Mouse (Mus musculus): ENCODE data around the gene Dnajc5g. TPM values are rescaled to one million over a fixed set of nuclear protein-coding genes. Genes with fewer than 3 reads are reported as not detected.

Dnajc5g gene
- polyA plus RNA-seq, 1 experiment from 2014 or later = not detected

GRCm38 (mm10) chr5:31082355-31082754 is 23.7 kb upstream of the Dnajc5g start:
- Histone ChIP-seq H3K4me1 (ENCODE audit: control insufficient read depth, insufficient read depth, low read length) (no peaks in the 10 kb centered on the region), H3K4me2 (replicated peaks; ENCODE audit: low read depth, low read length) (no peak overlapping the region), H3K27ac (ENCODE audit: low read length) (no peak overlapping the region), H3K9ac (replicated peaks; ENCODE audit: low read depth, low read length) (no peak overlapping the region), H3K36me3 (ENCODE audit: control insufficient read depth, insufficient read depth, low read length) (peaks cover 15% of the 10 kb centered on the region), H3K27me3 (ENCODE audit: control insufficient read depth, insufficient read depth, low read length) (no peaks in the 10 kb centered on the region), H3K9me3 (ENCODE audit: control insufficient read depth, low read depth, low read length) (no peaks in the 10 kb centered on the region), H3K4me3 (ENCODE audit: low read depth, low read length) (no peak overlapping the region)
- ATAC-seq (ENCODE audit: insufficient number of reproducible peaks, insufficient read depth, low FRiP score, low read depth) = no peak
- WGBS = 33% methylated on average over 5 of the region's 5 CpGs

- H3K4me2 ChIP-seq (replicated peaks; ENCODE audit: low read depth, low read length) = no peak overlapping the region
- 0 out of 2 replicates have a peak, but pooled peaks cover under 1% of the 10 kb centered on the region for H3K27me3 ChIP-seq (ENCODE audit: control insufficient read depth, insufficient read depth, low read length)
- H3K9ac ChIP-seq (replicated peaks; ENCODE audit: low read depth, low read length) = no peak overlapping the region
- H3K9me3 ChIP-seq (ENCODE audit: control insufficient read depth, low read depth, low read length) = no peaks in the 10 kb centered on the region
- no peaks in the 10 kb centered on the region for H3K4me1 ChIP-seq (ENCODE audit: control insufficient read depth, insufficient read depth, low read length)
- H3K4me3 ChIP-seq (ENCODE audit: low read depth, low read length) = no peak overlapping the region
- no peak for ATAC-seq (ENCODE audit: insufficient number of reproducible peaks, insufficient read depth, low FRiP score, low read depth)
- peaks cover 8% of the 10 kb centered on the region for H3K36me3 ChIP-seq (ENCODE audit: control insufficient read depth, insufficient read depth, low read length)
- WGBS = 18% methylated on average over 12 of the region's 12 CpGs
- H3K27ac ChIP-seq (ENCODE audit: low read length) = no peak overlapping the region
Observed at GRCm38 (mm10) chr5:31082935-31083625, 23.0 kb upstream of the Dnajc5g start.

GRCm38 (mm10) chr5:31083949-31084348 is 22.1 kb upstream of the Dnajc5g start:
- Histone ChIP-seq H3K36me3 (ENCODE audit: control insufficient read depth, insufficient read depth, low read length) (no peaks in the 10 kb centered on the region; the same call in 1 of the 2 replicates), H3K9me3 (ENCODE audit: control insufficient read depth, low read depth, low read length) (no peaks in the 10 kb centered on the region), H3K27me3 (ENCODE audit: control insufficient read depth, insufficient read depth, low read length) (0 out of 2 replicates have a peak, but pooled peaks cover 2% of the 10 kb centered on the region), H3K4me3 (ENCODE audit: low read depth, low read length) (no peak overlapping the region), H3K27ac (ENCODE audit: low read length) (no peak overlapping the region), H3K4me2 (replicated peaks; ENCODE audit: low read depth, low read length) (no peak overlapping the region), H3K9ac (replicated peaks; ENCODE audit: low read depth, low read length) (no peak overlapping the region), H3K4me1 (ENCODE audit: control insufficient read depth, insufficient read depth, low read length) (no peaks in the 10 kb centered on the region)
- no peak for ATAC-seq (ENCODE audit: insufficient number of reproducible peaks, insufficient read depth, low FRiP score, low read depth)
- WGBS = 17% methylated on average over 8 of the region's 8 CpGs

GRCm38 (mm10) chr5:31086606-31087005 is 19.5 kb upstream of the Dnajc5g start:
- WGBS = 32% methylated on average over 7 of the region's 7 CpGs
- H3K4me3 ChIP-seq (ENCODE audit: low read depth, low read length) = no peak overlapping the region
- ATAC-seq (ENCODE audit: insufficient number of reproducible peaks, insufficient read depth, low FRiP score, low read depth) = no peak
- no peak overlapping the region for H3K4me2 ChIP-seq (replicated peaks; ENCODE audit: low read depth, low read length)
- H3K9ac ChIP-seq (replicated peaks; ENCODE audit: low read depth, low read length) = no peak overlapping the region
- peaks cover 18% of the 10 kb centered on the region for H3K27me3 ChIP-seq (ENCODE audit: control insufficient read depth, insufficient read depth, low read length)
- H3K36me3 ChIP-seq (ENCODE audit: control insufficient read depth, insufficient read depth, low read length) = no peaks in the 10 kb centered on the region
- H3K4me1 ChIP-seq (ENCODE audit: control insufficient read depth, insufficient read depth, low read length) = no peaks in the 10 kb centered on the region
- H3K27ac ChIP-seq (ENCODE audit: low read length) = no peak overlapping the region
- H3K9me3 ChIP-seq (ENCODE audit: control insufficient read depth, low read depth, low read length) = no peaks in the 10 kb centered on the region

GRCm38 (mm10) chr5:31087131-31087530 is 19.0 kb upstream of the Dnajc5g start:
- Histone ChIP-seq H3K9ac (replicated peaks; ENCODE audit: low read depth, low read length) (no peak overlapping the region), H3K27me3 (ENCODE audit: control insufficient read depth, insufficient read depth, low read length) (peaks cover 23% of the 10 kb centered on the region), H3K4me1 (ENCODE audit: control insufficient read depth, insufficient read depth, low read length) (no peaks in the 10 kb centered on the region), H3K4me2 (replicated peaks; ENCODE audit: low read depth, low read length) (no peak overlapping the region), H3K9me3 (ENCODE audit: control insufficient read depth, low read depth, low read length) (no peaks in the 10 kb centered on the region), H3K27ac (ENCODE audit: low read length) (no peak overlapping the region), H3K4me3 (ENCODE audit: low read depth, low read length) (no peak overlapping the region), H3K36me3 (ENCODE audit: control insufficient read depth, insufficient read depth, low read length) (no peaks in the 10 kb centered on the region)
- 61% methylated on average over 2 of the region's 2 CpGs for WGBS
- no peak for ATAC-seq (ENCODE audit: insufficient number of reproducible peaks, insufficient read depth, low FRiP score, low read depth)

GRCm38 (mm10) chr5:31092231-31092975 is 13.7 kb upstream of the Dnajc5g start:
- Histone ChIP-seq H3K9ac (replicated peaks; ENCODE audit: low read depth, low read length) (no peak overlapping the region), H3K27ac (ENCODE audit: low read length) (no peak overlapping the region), H3K27me3 (ENCODE audit: control insufficient read depth, insufficient read depth, low read length) (peaks cover 67% of the 10 kb centered on the region), H3K36me3 (ENCODE audit: control insufficient read depth, insufficient read depth, low read length) (no peaks in the 10 kb centered on the region), H3K4me2 (replicated peaks; ENCODE audit: low read depth, low read length) (peak overlapping the region; percentile 78), H3K9me3 (ENCODE audit: control insufficient read depth, low read depth, low read length) (no peaks in the 10 kb centered on the region), H3K4me1 (ENCODE audit: control insufficient read depth, insufficient read depth, low read length) (peaks cover 28% of the 10 kb centered on the region), H3K4me3 (ENCODE audit: low read depth, low read length) (peak overlapping the region; percentile 35)
- no peak for ATAC-seq (ENCODE audit: insufficient number of reproducible peaks, insufficient read depth, low FRiP score, low read depth)
- WGBS = 2% methylated on average over 51 of the region's 53 CpGs

- H3K4me3 ChIP-seq (ENCODE audit: low read depth, low read length) = peak overlapping the region; percentile 35
- H3K9me3 ChIP-seq (ENCODE audit: control insufficient read depth, low read depth, low read length) = no peaks in the 10 kb centered on the region
- H3K27me3 ChIP-seq (ENCODE audit: control insufficient read depth, insufficient read depth, low read length) = peaks cover 68% of the 10 kb centered on the region
- peaks cover 28% of the 10 kb centered on the region for H3K4me1 ChIP-seq (ENCODE audit: control insufficient read depth, insufficient read depth, low read length)
- H3K9ac ChIP-seq (replicated peaks; ENCODE audit: low read depth, low read length) = no peak overlapping the region; the same call in 1 of the 2 replicates
- WGBS = under 1% methylated on average over 49 of the region's 54 CpGs
- peak overlapping the region; percentile 78 for H3K4me2 ChIP-seq (replicated peaks; ENCODE audit: low read depth, low read length)
- H3K36me3 ChIP-seq (ENCODE audit: control insufficient read depth, insufficient read depth, low read length) = no peaks in the 10 kb centered on the region
- H3K27ac ChIP-seq (ENCODE audit: low read length) = no peak overlapping the region
- peak; percentile 60 for ATAC-seq (ENCODE audit: insufficient number of reproducible peaks, insufficient read depth, low FRiP score, low read depth)
Observed at GRCm38 (mm10) chr5:31093151-31094041, 12.7 kb upstream of the Dnajc5g start.

All from stomach, embryonic 14.5 days (tissue).